Mouse (Mus musculus): Measurements from ENCODE around the gene Olfr1393.

DNA sequence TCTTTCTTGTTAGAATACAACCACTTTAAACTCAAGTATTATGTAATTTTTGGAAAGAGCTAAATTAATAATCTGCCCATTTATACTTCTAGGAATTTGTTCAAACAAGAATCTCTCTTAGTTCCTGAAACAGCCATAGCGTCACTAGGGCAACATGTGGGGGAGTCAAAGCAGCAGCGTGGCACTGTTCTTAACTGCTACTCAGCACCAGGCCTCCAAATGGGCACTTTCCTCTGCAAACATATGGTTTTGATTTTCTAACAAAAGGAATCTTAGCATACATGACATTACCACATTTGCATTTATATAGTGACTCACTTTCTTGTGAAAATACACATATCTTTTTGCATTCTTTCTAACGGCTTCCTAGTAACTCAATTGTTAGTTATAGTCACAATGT is 45.3 kb upstream of the Olfr1393 start:
- no peak for TF ChIP-seq EP300 (IDR thresholded peaks at IDR 0.05; ENCODE audit: insufficient read depth, low read depth, low read length)
- TF ChIP-seq POLR2A (IDR thresholded peaks at IDR 0.05; ENCODE audit: insufficient read depth, low read length): no peak
- no peak for TF ChIP-seq CTCF (IDR thresholded peaks at IDR 0.05; ENCODE audit: low read depth, low read length)
